In genomic region chr11:116387086-116388071, GRCm38 (mm10) we compare ENCODE assay signal across 8 mouse cellular contexts. TPM values are rescaled to one million over a fixed set of nuclear protein-coding genes. Genes with fewer than 3 reads are reported as not detected.
DNase-seq lines count a peak whose midpoint lies in the region; ATAC-seq and TF ChIP-seq lines count a peak whose summit lies in the region.

No protein-coding gene starts in this region.

- no peaks in the 10 kb centered on the region for H3K4me1 ChIP-seq in liver, adult 2 months (ENCODE audit: control insufficient read depth, insufficient read depth, low read length)
- peaks cover 28% of the 10 kb centered on the region for H3K4me1 ChIP-seq in embryonic facial prominence, embryonic 13.5 days
- peaks cover 27% of the 10 kb centered on the region for H3K4me1 ChIP-seq in hindbrain, embryonic 12.5 days
- peaks cover 22% of the 10 kb centered on the region for H3K4me1 ChIP-seq in liver, embryonic 15.5 days (replicated peaks)
- peaks cover 4% of the 10 kb centered on the region; the same call in 1 of the 2 replicates for H3K4me1 ChIP-seq in stomach, postnatal 0 days (replicated peaks; ENCODE audit: control insufficient read depth, insufficient read depth)

- H3K4me2 ChIP-seq in embryonic facial prominence, embryonic 13.5 days = peak overlapping the region; percentile 50
- peak overlapping the region; percentile 35 for H3K4me2 ChIP-seq in hindbrain, embryonic 12.5 days (replicated peaks)
- peak overlapping the region; percentile 4; the same call in 1 of the 2 replicates for H3K4me2 ChIP-seq in liver, embryonic 15.5 days
- peak overlapping the region; percentile 37; the same call in 1 of the 2 replicates for H3K4me2 ChIP-seq in stomach, postnatal 0 days (replicated peaks; ENCODE audit: low read depth)

- TF ChIP-seq EP300 in stomach, postnatal 0 days (optimal IDR thresholded peaks at IDR 0.05) = no peak

- H3K4me3 ChIP-seq in liver, adult 2 months (ENCODE audit: insufficient read depth, low read depth, low read length) = no peak overlapping the region
- H3K4me3 ChIP-seq in embryonic facial prominence, embryonic 13.5 days = peak overlapping the region; percentile 20
- no peak overlapping the region for H3K4me3 ChIP-seq in hindbrain, embryonic 12.5 days
- H3K4me3 ChIP-seq in liver, embryonic 15.5 days (replicated peaks) = no peak overlapping the region
- H3K4me3 ChIP-seq in stomach, postnatal 0 days (ENCODE audit: low read depth, low read length) = peak overlapping the region; percentile 15; the same call in 1 of the 2 replicates

- DNase-seq in liver, adult 2 months (ENCODE audit: extremely low read depth, low read depth, low spot score) = peak; percentile 30
- DNase-seq in liver = no peak
- DNase-seq in stomach, postnatal 0 days (ENCODE audit: low spot score) = peak; percentile 27
- no peak for DNase-seq in thymus, postnatal 36 days
- DNase-seq in thymus, postnatal 4 days = no peak

- H3K9me3 ChIP-seq in embryonic facial prominence, embryonic 13.5 days = no peaks in the 10 kb centered on the region
- H3K9me3 ChIP-seq in hindbrain, embryonic 12.5 days (replicated peaks) = no peaks in the 10 kb centered on the region
- no peaks in the 10 kb centered on the region for H3K9me3 ChIP-seq in liver, embryonic 15.5 days (replicated peaks)
- H3K9me3 ChIP-seq in stomach, postnatal 0 days (ENCODE audit: control insufficient read depth, low read length) = no peaks in the 10 kb centered on the region

- TF ChIP-seq POLR2A in liver, adult 2 months (IDR thresholded peaks at IDR 0.05; ENCODE audit: extremely low read depth, insufficient read depth, low read length) = no peak

- ATAC-seq in embryonic facial prominence, embryonic 13.5 days (ENCODE audit: insufficient number of reproducible peaks, insufficient read depth, low FRiP score, low TSS enrichment, low read depth) = no peak
- peak; percentile 32; the same call in 1 of the 2 replicates for ATAC-seq in hindbrain, embryonic 12.5 days (ENCODE audit: low FRiP score)
- no peak for ATAC-seq in liver, embryonic 15.5 days (ENCODE audit: insufficient read depth)
- peak; percentile 71 for ATAC-seq in stomach, postnatal 0 days (ENCODE audit: low FRiP score, low TSS enrichment)

- no peak for TF ChIP-seq CTCF in liver, adult 2 months (IDR thresholded peaks at IDR 0.05; ENCODE audit: low read depth, low read length)
- TF ChIP-seq CTCF in stomach, postnatal 0 days (IDR thresholded peaks at IDR 0.05; ENCODE audit: low read depth) = 0 out of 2 replicates have a peak, but pooled peaks have one; percentile 15

- WGBS in liver, adult 2 months = 23% methylated on average over 16 of the region's 16 CpGs
- 12% methylated on average over 15 of the region's 16 CpGs for WGBS in embryonic facial prominence, embryonic 13.5 days
- WGBS in hindbrain, embryonic 12.5 days = 17% methylated on average over 14 of the region's 16 CpGs
- WGBS in liver, embryonic 15.5 days (ENCODE audit: insufficient replicate concordance) = 27% methylated on average over 16 of the region's 16 CpGs
- WGBS in stomach, postnatal 0 days = 20% methylated on average over 13 of the region's 16 CpGs

- H3K27ac ChIP-seq in liver, adult 2 months (replicated peaks; ENCODE audit: insufficient read depth, low read depth, low read length) = no peak overlapping the region
- peak overlapping the region; percentile 68 for H3K27ac ChIP-seq in embryonic facial prominence, embryonic 13.5 days
- H3K27ac ChIP-seq in hindbrain, embryonic 12.5 days = peak overlapping the region; percentile 62
- peak overlapping the region; percentile 41; the same call in 1 of the 2 replicates for H3K27ac ChIP-seq in liver, embryonic 15.5 days (replicated peaks)
- peak overlapping the region; percentile 86 for H3K27ac ChIP-seq in stomach, postnatal 0 days (replicated peaks)

- H3K79me2 ChIP-seq in liver, adult 2 months (ENCODE audit: control insufficient read depth, insufficient read depth, low read length) = no peaks in the 10 kb centered on the region

- no peaks in the 10 kb centered on the region for H3K27me3 ChIP-seq in liver, adult 2 months (ENCODE audit: control insufficient read depth, insufficient read depth, low read length)
- no peaks in the 10 kb centered on the region for H3K27me3 ChIP-seq in embryonic facial prominence, embryonic 13.5 days
- H3K27me3 ChIP-seq in hindbrain, embryonic 12.5 days = no peaks in the 10 kb centered on the region
- H3K27me3 ChIP-seq in liver, embryonic 15.5 days = no peaks in the 10 kb centered on the region
- no peaks in the 10 kb centered on the region for H3K27me3 ChIP-seq in stomach, postnatal 0 days (ENCODE audit: control insufficient read depth, insufficient read depth, low read length)

- no peaks in the 10 kb centered on the region for H3K36me3 ChIP-seq in liver, adult 2 months (ENCODE audit: control insufficient read depth, insufficient read depth, low read length)
- H3K36me3 ChIP-seq in embryonic facial prominence, embryonic 13.5 days = peaks cover under 1% of the 10 kb centered on the region; the same call in 1 of the 2 replicates
- H3K36me3 ChIP-seq in hindbrain, embryonic 12.5 days = 0 out of 2 replicates have a peak, but pooled peaks cover 8% of the 10 kb centered on the region
- no peaks in the 10 kb centered on the region for H3K36me3 ChIP-seq in liver, embryonic 15.5 days (replicated peaks)
- H3K36me3 ChIP-seq in stomach, postnatal 0 days (ENCODE audit: control insufficient read depth, insufficient read depth, low read length) = no peaks in the 10 kb centered on the region

- H3K9ac ChIP-seq in liver, adult 2 months (ENCODE audit: low read depth, low read length) = no peak overlapping the region
- H3K9ac ChIP-seq in embryonic facial prominence, embryonic 13.5 days = peak overlapping the region; percentile 27
- peak overlapping the region; percentile 41; the same call in 1 of the 2 replicates for H3K9ac ChIP-seq in hindbrain, embryonic 12.5 days
- H3K9ac ChIP-seq in liver, embryonic 15.5 days = peak overlapping the region; percentile 15; the same call in 1 of the 2 replicates
- no peak overlapping the region for H3K9ac ChIP-seq in stomach, postnatal 0 days (ENCODE audit: low read length)

RNA-seq across cellular contexts. Expression of gene Rnf157, which starts 25.5 kb away (rescaled TPM):
- total RNA-seq in liver, adult 2 months (2014; rRNA removed) = 1.0 and 1.3 TPM in 2 replicates
- polyA plus RNA-seq in liver, adult 2 months (2012; rRNA removed) = 0.75 and 0.87 TPM in 2 replicates
- 10.2 and 16.5 TPM in 2 replicates for polyA plus RNA-seq in embryonic facial prominence, embryonic 13.5 days (2015; fragmentation: Nextera tagmentation; extraction: Ambion mirVana)
- 44.8 and 47.2 TPM in 2 replicates for polyA plus RNA-seq in hindbrain, embryonic 12.5 days (2016; fragmentation: Nextera tagmentation; extraction: Ambion mirVana)
- polyA plus RNA-seq in liver, embryonic 15.5 days (2015; fragmentation: Nextera tagmentation; extraction: Ambion mirVana) = 1.0 and 1.4 TPM in 2 replicates
- polyA plus RNA-seq in stomach, postnatal 0 days (2015; fragmentation: Nextera tagmentation; extraction: Ambion mirVana) = 2.8 and 3.0 TPM in 2 replicates

RNA-seq across cellular contexts. Expression of gene Ubald2, which starts 46.5 kb away (rescaled TPM):
- total RNA-seq in liver, adult 2 months (2014; rRNA removed) = 16.1 and 16.6 TPM in 2 replicates
- 45.7 and 72.0 TPM in 2 replicates for polyA plus RNA-seq in liver, adult 2 months (2012; rRNA removed)
- polyA plus RNA-seq in embryonic facial prominence, embryonic 13.5 days (2015; fragmentation: Nextera tagmentation; extraction: Ambion mirVana) = 26.4 and 35.2 TPM in 2 replicates
- polyA plus RNA-seq in hindbrain, embryonic 12.5 days (2016; fragmentation: Nextera tagmentation; extraction: Ambion mirVana) = 46.6 and 50.6 TPM in 2 replicates
- 33.1 and 33.9 TPM in 2 replicates for polyA plus RNA-seq in liver, embryonic 15.5 days (2015; fragmentation: Nextera tagmentation; extraction: Ambion mirVana)
- polyA plus RNA-seq in stomach, postnatal 0 days (2015; fragmentation: Nextera tagmentation; extraction: Ambion mirVana) = 35.4 and 35.7 TPM in 2 replicates

RNA-seq across cellular contexts. Expression of gene Foxj1, which starts 52.2 kb away (rescaled TPM):
- total RNA-seq in liver, adult 2 months (2014; rRNA removed) = 0.09 and 0.20 TPM in 2 replicates
- polyA plus RNA-seq in liver, adult 2 months (2012; rRNA removed) = 0.21 and 0.26 TPM in 2 replicates
- polyA plus RNA-seq in embryonic facial prominence, embryonic 13.5 days (2015; fragmentation: Nextera tagmentation; extraction: Ambion mirVana) = 0.80 and 1.4 TPM in 2 replicates
- polyA plus RNA-seq in hindbrain, embryonic 12.5 days (2016; fragmentation: Nextera tagmentation; extraction: Ambion mirVana) = 27.2 and 28.2 TPM in 2 replicates
- polyA plus RNA-seq in liver, embryonic 15.5 days (2015; fragmentation: Nextera tagmentation; extraction: Ambion mirVana) = 0.78 and 1.1 TPM in 2 replicates
- polyA plus RNA-seq in stomach, postnatal 0 days (2015; fragmentation: Nextera tagmentation; extraction: Ambion mirVana) = 0.19 and 0.40 TPM in 2 replicates

Comparison
In these comparisons a context has a peak if more than half of its experiments do, and no peak if none do; other contexts are left out.
1. DNase-seq: peak in liver, adult 2 months (single experiment) and stomach, postnatal 0 days (single experiment); none in liver (single experiment), thymus, postnatal 36 days (0 of 2) and thymus, postnatal 4 days (single experiment).
2. H3K9ac ChIP-seq: peak in embryonic facial prominence, embryonic 13.5 days (single experiment), hindbrain, embryonic 12.5 days (single experiment) and liver, embryonic 15.5 days (single experiment); none in liver, adult 2 months (single experiment) and stomach, postnatal 0 days (single experiment).
3. H3K4me3 ChIP-seq: peak in embryonic facial prominence, embryonic 13.5 days (single experiment) and stomach, postnatal 0 days (single experiment); none in liver, adult 2 months (single experiment), hindbrain, embryonic 12.5 days (single experiment) and liver, embryonic 15.5 days (single experiment).
4. ATAC-seq: peak in hindbrain, embryonic 12.5 days (single experiment) and stomach, postnatal 0 days (single experiment); none in embryonic facial prominence, embryonic 13.5 days (single experiment) and liver, embryonic 15.5 days (single experiment).
5. RNA of gene Foxj1, which starts 52.2 kb away (polyA plus RNA-seq): 27.2 to 28.2 TPM in hindbrain, embryonic 12.5 days; 0.80 to 1.4 TPM in embryonic facial prominence, embryonic 13.5 days, 0.78 to 1.1 TPM in liver, embryonic 15.5 days, 0.21 to 0.26 TPM in liver, adult 2 months and 0.19 to 0.40 TPM in stomach, postnatal 0 days; every median in the first group is over 10 times any median in the second.
6. Peak in every context shown above with its lines, with median percentiles within 50 percentile points of each other: H3K4me2 ChIP-seq.